Mouse (Mus musculus) embryo, embryonic 11 days (tissue): ENCODE results near the gene Rbm47.
A peak's percentile ranks its signal among the peaks of the same experiment; 100 is the strongest.
"Not testable (repeated sequence)": the region's sequence is repeated elsewhere in the genome, so short reads cannot be mapped to it uniquely, and the experiment has no call there.

ENCODE experiments used
- DNase-seq: peaks from one replicate; pipeline ENCODE4 v3.0.0-alpha.2; 2015

Rbm47 gene

GRCm38 (mm10) chr5:66173018-66173417 lies at the start of gene Rbm47:
TSS of gene Rbm47 (minus strand) at chr5:66173118.
- no peak for DNase-seq

DNA sequence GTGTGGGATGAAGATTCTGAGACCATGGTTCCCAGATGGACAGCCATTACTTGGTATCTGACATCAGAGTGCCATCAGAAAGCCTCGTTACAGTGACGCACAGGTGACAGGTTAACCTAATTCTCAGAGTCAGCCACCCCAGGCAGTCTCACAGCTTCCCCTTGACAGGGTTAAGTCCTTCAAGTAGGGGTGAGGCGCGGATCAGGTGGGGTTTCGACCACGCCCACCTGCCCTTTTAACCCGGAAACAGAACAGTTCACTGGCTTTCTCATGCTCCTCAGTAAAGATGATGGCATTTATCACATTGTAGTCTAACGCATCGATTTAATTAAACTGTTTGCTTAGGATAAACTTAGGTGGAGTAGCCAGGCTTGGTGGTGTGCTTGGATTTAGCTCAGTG lies 47.7 kb upstream of the Rbm47 start:
- DNase-seq: no peak

DNA sequence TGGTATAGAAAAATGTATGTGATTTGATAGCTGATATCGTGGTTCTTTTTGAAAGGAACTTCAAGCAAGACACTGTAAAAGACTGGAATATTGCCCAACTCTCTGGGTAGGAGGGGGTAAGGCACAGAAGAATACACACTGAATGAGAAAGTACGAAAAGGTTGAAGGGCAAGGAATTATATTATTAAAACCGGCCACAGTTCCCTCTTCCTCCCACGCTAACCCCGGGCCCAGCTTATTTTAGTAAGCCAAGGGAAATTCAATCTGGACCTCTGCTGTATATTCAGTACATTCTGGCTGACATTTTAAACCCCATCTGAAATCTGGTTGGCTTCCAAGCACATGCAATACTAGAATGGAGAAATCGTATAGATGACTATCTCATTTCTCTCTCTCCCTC lies 46.8 kb upstream of the Rbm47 start:
- no peak for DNase-seq

DNA sequence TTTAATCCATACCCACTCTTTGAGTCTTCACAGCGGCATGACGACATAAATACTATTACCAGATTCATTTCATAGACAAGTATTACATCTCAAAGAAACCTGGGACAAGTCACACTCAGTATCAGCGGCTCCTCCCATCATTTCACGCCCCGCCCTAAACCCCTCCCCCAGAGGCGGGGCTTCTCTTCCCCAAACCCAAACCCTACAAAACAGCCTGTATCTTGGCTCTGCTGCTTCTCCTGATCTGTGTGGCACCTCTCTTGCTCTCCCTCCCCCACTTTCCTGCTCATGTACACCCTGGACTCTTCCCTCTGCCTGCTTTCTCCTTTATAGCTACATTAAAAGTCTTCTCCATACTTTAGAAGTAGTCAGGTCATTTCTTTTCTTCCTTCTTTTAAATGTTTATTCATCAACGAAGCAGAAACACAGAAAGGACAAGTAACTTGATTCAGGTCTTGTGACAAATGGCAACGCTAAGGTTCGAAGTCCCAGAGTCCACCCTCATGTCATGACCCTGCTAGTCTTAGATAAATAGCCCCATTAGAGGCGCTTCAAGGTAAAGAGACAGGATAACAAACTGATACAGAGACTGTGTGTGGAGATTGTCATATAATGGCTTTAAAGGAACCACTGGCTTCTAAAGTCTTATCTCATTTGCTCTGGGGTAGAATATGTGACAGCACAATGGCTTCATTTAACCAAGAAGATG lies 42.8 kb upstream of the Rbm47 start:
- DNase-seq: no peak

- DNase-seq: no peak
Observed at GRCm38 (mm10) chr5:66214395-66214935, 41.5 kb upstream of the Rbm47 start.

GRCm38 (mm10) chr5:66209532-66210176 lies 36.7 kb upstream of the Rbm47 start:
- no peak for DNase-seq

DNA sequence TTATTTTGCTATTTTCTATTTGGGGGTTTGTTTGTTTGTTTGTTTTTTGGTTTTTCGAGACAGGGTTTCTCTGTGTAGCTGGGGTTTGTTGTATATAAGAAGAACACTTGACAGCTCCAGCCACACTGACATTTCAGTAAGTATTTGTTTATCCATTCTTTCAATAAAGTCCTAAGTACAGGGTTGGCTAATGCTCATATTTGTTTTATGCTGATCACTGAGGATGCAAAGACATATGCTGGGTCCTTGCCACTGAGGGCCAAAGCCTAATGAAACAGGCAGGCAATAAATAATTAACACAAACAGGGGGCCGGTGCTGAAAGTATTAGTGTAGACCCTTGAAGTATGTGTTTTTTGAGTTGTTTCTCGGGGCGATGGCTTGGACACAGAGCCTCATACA lies 32.0 kb upstream of the Rbm47 start:
- no peak for DNase-seq

DNA sequence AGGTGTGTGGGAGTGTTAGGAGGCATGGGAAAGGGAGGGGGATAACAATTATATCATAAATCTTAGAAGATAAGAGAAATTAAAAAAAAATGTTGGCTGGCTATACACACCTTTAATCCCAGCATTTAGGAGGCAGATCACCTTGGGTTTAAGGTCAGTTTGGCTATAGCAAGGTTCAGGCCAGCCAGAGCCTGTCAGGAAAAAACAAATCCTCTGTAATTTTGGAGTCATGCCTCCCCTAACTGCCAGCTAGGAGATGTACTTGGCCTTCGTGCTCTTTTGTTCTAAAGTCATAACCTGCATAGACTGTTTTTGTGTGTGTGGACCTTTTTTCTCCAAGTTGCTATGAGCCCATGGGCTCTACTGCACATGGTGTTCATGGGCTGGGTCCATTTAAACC lies 30.5 kb upstream of the Rbm47 start:
- DNase-seq: no peak

DNA sequence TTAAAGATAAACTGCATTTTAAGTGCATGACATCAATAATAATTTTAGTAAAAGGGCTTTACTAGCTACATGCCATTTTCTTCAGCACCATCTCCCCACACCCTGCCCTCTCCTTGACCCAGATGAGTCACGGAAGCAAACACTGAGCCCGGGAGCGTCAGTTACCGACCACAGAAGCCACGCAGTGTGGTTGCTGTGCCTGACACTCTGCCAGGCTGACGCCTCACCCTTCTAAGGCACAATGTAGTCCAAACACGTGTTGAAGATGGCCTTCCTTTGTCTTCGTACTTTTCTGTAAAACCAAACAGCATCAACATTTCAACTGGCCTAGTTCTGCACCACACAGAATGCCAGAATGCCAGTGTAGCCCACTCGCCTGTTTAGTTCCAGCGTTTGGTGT lies 27.1 kb upstream of the Rbm47 start:
- DNase-seq: no peak

GRCm38 (mm10) chr5:66195323-66195722 lies 22.4 kb upstream of the Rbm47 start:
- no peak for DNase-seq

GRCm38 (mm10) chr5:66193218-66193846 lies 20.4 kb upstream of the Rbm47 start:
- no peak for DNase-seq

GRCm38 (mm10) chr5:66191185-66191503 lies 18.2 kb upstream of the Rbm47 start:
- DNase-seq: no peak

- DNase-seq: no peak
Observed at GRCm38 (mm10) chr5:66190481-66191184, 17.7 kb upstream of the Rbm47 start.

DNA sequence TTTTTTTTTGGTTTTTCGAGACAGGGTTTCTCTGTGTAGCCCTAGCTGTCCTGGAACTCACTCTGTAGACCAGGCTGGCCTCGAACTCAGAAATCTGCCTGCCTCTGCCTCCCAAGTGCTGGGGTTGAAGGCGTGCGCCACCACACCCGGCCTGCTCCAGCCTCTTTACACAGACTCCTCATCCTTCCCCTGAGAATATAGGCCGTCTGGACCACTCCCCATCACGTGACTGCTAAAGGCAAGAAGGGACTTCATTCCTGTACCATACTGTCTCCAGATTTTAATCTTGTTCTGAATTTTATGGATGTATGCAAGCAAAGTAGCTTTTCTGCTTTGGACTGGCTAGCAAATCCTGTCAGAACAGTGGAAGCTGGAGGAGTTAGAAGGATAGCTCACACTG lies 15.7 kb upstream of the Rbm47 start:
- not testable (repeated sequence) for DNase-seq

- no peak for DNase-seq
Observed at GRCm38 (mm10) chr5:66182156-66182555, 9.2 kb upstream of the Rbm47 start.

DNA sequence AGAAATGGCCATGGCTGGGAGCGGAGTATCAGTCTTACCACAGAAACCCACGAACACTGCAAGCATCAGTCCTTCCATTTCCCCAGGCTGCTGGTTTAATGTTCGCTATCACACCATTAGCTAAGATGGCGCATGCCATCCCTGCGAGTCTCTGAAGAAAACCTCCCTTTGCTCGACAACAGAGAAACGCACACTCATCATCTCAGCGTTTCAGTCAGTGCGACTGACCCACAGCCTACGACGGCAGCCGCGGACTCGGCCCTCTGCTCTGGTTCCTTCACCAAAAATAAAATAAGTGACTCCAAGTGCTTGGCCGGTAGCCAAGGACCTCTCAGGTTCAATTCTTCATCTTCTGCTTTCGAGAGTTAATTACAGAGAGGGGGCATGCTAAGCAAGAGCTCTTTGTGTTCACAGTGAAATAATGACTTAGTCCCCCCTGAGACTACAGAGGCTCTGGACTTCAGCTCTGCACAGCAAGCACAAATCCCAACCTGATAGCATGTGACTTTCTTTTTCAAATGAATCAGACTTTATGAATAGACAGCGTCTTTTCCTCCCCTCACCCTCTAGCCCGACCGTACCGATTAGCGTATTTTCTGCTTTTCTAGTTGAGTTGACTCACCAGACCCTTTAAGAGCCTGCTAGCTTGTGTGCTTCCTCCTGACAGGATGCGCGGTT lies 1.4 kb upstream of the Rbm47 start:
- peak; percentile 37 for DNase-seq

DNA sequence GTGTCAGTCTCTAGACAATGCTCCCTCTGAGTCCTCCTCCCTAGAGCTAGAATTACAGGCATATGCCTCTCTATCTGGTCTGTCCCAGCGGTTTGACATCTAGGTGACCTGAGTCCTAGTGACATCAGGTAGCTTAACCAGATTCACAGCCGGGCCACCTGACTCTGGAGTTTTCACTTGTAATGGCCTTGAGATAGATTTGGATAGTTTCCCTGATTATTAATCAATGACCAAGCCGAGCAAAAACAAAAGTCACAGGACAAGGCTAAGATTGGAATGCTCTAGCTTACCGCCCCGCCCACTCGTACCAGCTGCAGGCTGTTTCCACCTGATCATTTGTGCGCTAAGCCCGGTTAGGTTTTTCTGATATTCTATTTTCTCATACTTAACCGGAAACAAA lies 2.3 kb downstream of the Rbm47 start:
- DNase-seq: no peak

- DNase-seq: no peak
Observed at GRCm38 (mm10) chr5:66169099-66169485, 3.8 kb downstream of the Rbm47 start.

DNA sequence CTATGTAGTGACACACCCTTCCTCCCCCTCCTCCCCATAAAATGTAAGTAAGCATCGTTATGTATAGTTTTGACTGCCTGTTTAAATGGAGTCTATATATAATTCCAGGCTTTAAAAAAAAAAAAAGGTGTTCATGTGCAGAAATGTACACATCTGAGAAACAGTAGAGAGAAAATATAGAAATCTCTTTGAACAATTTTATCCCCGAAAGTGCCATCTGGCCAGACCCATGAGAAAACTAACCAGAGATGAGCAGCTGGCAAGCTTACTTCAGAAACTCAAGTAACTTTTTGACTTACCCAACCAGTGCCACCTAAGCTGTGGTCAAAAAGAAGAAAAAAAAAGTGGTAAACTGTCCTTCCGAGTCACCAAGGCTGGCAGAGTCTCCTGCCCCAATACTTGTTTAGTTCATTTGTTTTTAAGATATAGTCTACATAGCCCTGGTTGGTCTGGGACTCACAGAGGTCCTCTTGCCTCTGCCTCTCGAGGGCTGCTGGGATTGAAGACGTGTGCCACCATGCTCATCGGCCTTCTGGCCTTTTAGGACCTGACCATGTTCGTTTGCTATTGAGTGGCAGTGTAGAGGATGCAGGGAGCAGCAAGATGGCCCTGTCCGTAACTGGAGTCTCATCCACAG lies 4.3 kb downstream of the Rbm47 start:
- DNase-seq: no peak

- no peak for DNase-seq
Observed at GRCm38 (mm10) chr5:66166931-66167330, 6.0 kb downstream of the Rbm47 start.

- no peak for DNase-seq
Observed at GRCm38 (mm10) chr5:66166193-66166629, 6.7 kb downstream of the Rbm47 start.

GRCm38 (mm10) chr5:66165748-66166147 lies 7.2 kb downstream of the Rbm47 start:
- no peak for DNase-seq
